Mouse (Mus musculus) G1E (cell line): ENCODE measurements around the gene Fam20b.

Experiments used
- CTCF ChIP-seq: IDR thresholded peaks from 2 replicates; pipeline ENCODE4 v1.5.1; 2012; ENCODE audit warnings: low read depth, low read length, inconsistent platforms, mixed read lengths
- GATA1 ChIP-seq: IDR thresholded peaks from 2 replicates; pipeline ENCODE4 v1.6.1; 2012; ENCODE audit warnings: borderline replicate concordance, low read length, inconsistent platforms, mixed read lengths
- GATA2 ChIP-seq: IDR thresholded peaks from 2 replicates; pipeline ENCODE4 v1.6.1; 2012; ENCODE audit warnings: low read depth, low read length, inconsistent platforms, borderline replicate concordance
- POLR2AphosphoS5 ChIP-seq: IDR thresholded peaks from 2 replicates; pipeline ENCODE4 v1.6.1; 2012; ENCODE audit warnings: low read depth, low read length, inconsistent platforms; ENCODE audit not compliant: insufficient replicate concordance
- TAL1 ChIP-seq: conservative IDR thresholded peaks from 2 replicates; pipeline ENCODE4 v1.6.1; 2012; ENCODE audit warnings: low read depth, low read length, inconsistent platforms, mixed read lengths

- TF ChIP-seq CTCF: no peak
- no peak for TF ChIP-seq TAL1
- TF ChIP-seq GATA1: no peak
- no peak for TF ChIP-seq GATA2
- TF ChIP-seq POLR2AphosphoS5: no peak
Measured at GRCm38 (mm10) chr1:156703444-156703843, 15.4 kb downstream of the Fam20b start.
